Mouse (Mus musculus): ENCODE data around the gene Bach2.

GRCm38 (mm10) chr4:32561555-32562095 lies 323.0 kb downstream of the Bach2 start:
- TF ChIP-seq CTCF (IDR thresholded peaks at IDR 0.05; ENCODE audit: extremely low read depth, insufficient read depth, insufficient read length, insufficient replicate concordance): 0 out of 2 replicates have a peak, but pooled peaks have one; percentile 2
- no peak for TF ChIP-seq POLR2A (IDR thresholded peaks at IDR 0.05; ENCODE audit: low read depth, low read length)

Data from spleen, adult 2 months (tissue).